Mouse (Mus musculus) lung, postnatal 0 days (tissue): ENCODE results near the gene Adh4.

Experiments used
- CTCF ChIP-seq: IDR thresholded peaks from 2 replicates; pipeline ENCODE4 v1.5.1; 2016; ENCODE audit warnings: antibody characterized with exemption, mild to moderate bottlenecking
- EP300 ChIP-seq: IDR thresholded peaks from 2 replicates; pipeline ENCODE4 v1.6.1; 2016; ENCODE audit warnings: antibody characterized with exemption, mild to moderate bottlenecking, control low read depth

GRCm38 (mm10) chr3:138471066-138471465 is 55.8 kb downstream of the Adh4 start:
- TF ChIP-seq CTCF (no peak), EP300 (no peak)
